Mouse (Mus musculus): ENCODE measurements around the gene Sik1. TPM values are rescaled to one million over a fixed set of nuclear protein-coding genes. Genes with fewer than 3 reads are reported as not detected.

Sik1 gene
- total RNA-seq, 2 experiments from 2014 or later, result 12.4 to 15.4 TPM

GRCm38 (mm10) chr17:31858786-31859185 is 3.2 kb upstream of the Sik1 start:
- Histone ChIP-seq H3K4me3 (no peak overlapping the region), H3K27ac (no peak overlapping the region)
- no peak for DNase-seq (ENCODE audit: low spot score in 2 of 2)
- TF ChIP-seq CTCF (conservative IDR thresholded peaks at IDR 0.05), result no peak

DNA sequence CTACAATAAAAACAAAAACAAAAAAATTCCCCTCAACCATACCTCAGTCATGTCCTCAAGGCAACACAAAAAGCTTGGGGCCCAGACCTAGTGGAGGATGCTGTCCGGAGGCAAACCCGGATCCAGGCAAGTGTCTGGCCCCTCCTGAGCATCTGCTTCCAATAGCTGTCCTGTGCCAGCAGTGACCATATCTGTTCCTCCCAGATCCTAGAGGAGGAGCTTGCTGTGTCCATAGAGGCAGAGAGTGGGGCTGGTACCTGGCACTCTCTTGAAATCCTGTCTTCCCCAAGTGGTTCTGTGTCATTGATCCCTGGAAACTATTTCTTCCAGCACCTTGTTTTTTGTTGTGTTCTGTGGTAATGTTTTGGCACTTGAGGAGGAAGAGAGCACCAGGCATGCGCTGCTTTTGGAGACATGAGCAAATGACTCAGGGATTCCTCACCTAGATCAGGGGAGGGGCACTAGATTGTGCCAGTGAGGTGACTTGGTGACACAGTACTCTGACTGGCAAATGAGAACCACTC is 2.4 kb upstream of the Sik1 start:
- no peak for DNase-seq (ENCODE audit: low spot score in 2 of 2)
- H3K4me3 ChIP-seq, result no peak overlapping the region
- H3K27ac ChIP-seq, result no peak overlapping the region
- no peak for TF ChIP-seq CTCF (conservative IDR thresholded peaks at IDR 0.05)

DNA sequence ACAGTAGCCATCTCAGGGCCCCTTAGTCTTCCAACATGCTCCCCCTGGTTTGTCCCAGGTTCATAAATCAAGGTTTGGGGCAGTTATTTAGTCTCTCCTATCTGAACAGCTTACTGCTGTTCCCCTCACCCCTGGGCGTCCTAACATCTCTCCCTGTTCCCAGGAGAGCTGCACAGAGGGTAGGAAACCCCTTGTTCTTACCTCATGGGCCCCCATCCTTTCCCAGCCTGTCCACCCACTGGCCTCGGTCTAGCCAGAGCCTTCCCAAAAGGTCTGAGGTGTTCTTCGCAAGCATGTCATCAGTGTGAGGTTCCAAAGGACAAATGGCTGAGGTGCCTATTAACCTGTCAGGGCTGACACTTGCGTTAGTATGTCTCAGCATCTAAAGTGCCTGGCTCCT is 1.6 kb upstream of the Sik1 start:
- no peak overlapping the region for H3K4me3 ChIP-seq
- TF ChIP-seq CTCF (conservative IDR thresholded peaks at IDR 0.05), result no peak
- peak overlapping the region; percentile 89 for H3K27ac ChIP-seq
- no peak for DNase-seq (ENCODE audit: low spot score in 2 of 2)

- TF ChIP-seq CTCF (conservative IDR thresholded peaks at IDR 0.05), result no peak; the same call in 1 of the 2 replicates
- DNase-seq (ENCODE audit: low spot score in 2 of 2), result peak in 1 of 2 experiments; percentile 32
- Histone ChIP-seq H3K27ac (peak overlapping the region; percentile 89), H3K4me3 (peak overlapping the region; percentile 56)
Observed at GRCm38 (mm10) chr17:31856519-31857160, 1.0 kb upstream of the Sik1 start.

DNA sequence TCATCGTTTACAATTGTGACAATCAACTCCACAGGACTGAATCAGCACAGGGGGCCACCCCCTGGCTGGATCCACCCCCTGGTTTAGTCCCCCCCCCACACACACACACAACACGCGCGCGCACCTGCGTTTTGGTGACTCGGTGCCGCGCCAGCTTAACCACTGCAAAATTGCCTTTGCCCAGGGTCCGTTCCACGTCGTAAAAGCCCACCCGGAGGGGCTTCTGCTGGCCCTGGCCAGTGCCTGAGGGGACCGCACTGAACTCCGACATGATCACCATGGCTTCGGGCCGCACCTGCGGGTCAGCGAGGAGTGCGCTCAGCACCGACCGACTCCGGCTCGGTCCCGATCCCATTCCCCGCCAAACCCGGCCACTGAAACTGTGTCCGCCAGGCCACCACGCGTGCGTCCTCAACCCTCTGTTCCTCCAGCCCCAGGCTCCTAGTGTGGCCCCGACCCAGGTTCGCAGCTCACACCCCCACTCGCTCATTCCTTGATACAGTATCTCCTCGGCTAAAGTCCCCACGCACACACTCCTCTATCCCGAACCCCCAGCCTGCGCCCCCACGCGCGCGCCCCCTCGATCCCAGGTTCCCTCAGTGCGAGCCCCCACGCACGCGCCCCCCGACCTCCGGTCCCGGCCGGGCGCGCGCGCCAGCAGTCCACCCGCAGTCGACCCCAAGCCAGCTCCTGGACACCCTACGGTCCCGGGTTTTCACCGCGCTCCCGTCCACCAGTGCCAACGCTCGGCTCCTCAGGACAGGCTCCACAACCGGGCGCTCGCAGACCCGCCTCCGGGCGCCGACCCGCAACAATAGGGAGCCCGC is 621 bp downstream of the Sik1 start:
- peak overlapping the region; percentile 71 for H3K4me3 ChIP-seq
- TF ChIP-seq CTCF (conservative IDR thresholded peaks at IDR 0.05), result no peak
- peak overlapping the region; percentile 91 for H3K27ac ChIP-seq
- peak in 1 of 2 experiments; percentile 35 for DNase-seq (ENCODE audit: low spot score in 2 of 2)

DNA sequence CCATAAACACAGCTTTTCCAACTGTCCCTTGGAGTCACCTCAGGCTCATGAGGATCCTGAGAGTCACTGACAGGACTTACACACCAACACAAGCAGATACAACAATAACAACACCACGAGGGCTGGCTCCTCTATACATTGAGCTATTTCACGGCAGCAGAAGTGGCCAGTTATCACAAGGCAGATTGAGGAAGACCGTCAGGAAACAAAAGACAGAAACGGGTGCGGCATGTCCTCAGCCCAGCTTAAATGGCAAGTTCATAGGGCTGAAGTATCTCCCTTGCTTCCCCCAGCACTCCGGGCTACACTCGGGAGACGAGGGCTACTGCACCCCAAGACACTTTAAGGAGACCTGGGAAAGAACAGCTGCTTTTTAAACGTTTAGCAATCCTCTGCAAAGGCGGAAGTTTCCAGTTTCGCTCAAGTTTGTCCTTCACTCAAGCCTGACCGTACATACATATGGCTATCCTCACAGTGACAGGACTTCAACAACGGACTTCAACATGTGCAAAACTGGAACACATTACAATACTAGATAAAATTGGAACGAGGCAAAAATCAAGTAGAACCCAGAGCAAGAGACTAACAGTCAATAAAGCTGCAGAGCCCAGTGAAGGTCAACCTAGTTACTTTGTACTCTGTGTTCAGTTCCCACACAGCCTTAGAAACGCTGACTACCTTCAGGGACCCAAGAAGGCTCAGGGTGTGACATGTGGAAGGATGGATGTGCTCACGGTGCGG is 2.0 kb downstream of the Sik1 start:
- Histone ChIP-seq H3K4me3 (peak overlapping the region; percentile 37; the same call in 1 of the 2 replicates), H3K27ac (peak overlapping the region; percentile 52; the same call in 1 of the 2 replicates)
- no peak for DNase-seq (ENCODE audit: low spot score in 2 of 2)
- TF ChIP-seq CTCF (conservative IDR thresholded peaks at IDR 0.05), result no peak

DNA sequence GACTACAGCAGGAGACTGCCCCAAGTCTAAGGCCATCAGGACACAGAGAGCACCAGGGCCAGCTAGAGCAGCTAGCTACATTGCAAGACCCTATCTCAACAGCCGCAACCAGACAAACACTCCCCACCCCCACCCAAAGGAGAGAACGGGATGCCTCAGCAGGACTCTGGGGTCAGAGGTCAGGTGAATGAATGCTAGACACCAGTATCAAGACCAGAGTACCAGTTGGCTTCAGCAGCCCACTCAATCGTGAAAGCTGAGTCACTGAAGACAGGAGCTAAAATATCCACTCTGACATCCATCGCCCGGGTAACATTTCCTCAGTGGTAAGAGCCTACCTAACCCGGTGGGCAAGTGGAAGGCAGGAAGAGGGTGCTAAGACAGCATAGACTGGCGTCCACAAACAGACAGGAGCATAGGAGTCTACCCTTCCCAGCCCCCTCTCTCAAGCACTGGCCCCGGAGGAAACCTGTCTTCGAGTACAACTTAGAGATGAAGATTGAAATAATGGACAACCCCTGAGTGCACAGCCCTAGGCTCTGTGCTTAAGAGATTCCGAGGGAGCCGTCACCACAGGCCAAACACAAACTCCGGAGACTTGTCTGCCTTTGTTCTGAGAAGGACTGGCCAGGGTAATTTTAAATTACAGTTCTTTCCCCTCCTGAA is 2.7 kb downstream of the Sik1 start:
- no peak for TF ChIP-seq CTCF (conservative IDR thresholded peaks at IDR 0.05)
- no peak for DNase-seq (ENCODE audit: low spot score in 2 of 2)
- Histone ChIP-seq H3K27ac (peak overlapping the region; percentile 52; the same call in 1 of the 2 replicates), H3K4me3 (peak overlapping the region; percentile 37; the same call in 1 of the 2 replicates)

GRCm38 (mm10) chr17:31851816-31852476 is 3.7 kb downstream of the Sik1 start:
- H3K4me3 ChIP-seq, result no peak overlapping the region
- TF ChIP-seq CTCF (conservative IDR thresholded peaks at IDR 0.05), result no peak
- no peak overlapping the region for H3K27ac ChIP-seq
- DNase-seq (ENCODE audit: low spot score in 2 of 2), result no peak

DNA sequence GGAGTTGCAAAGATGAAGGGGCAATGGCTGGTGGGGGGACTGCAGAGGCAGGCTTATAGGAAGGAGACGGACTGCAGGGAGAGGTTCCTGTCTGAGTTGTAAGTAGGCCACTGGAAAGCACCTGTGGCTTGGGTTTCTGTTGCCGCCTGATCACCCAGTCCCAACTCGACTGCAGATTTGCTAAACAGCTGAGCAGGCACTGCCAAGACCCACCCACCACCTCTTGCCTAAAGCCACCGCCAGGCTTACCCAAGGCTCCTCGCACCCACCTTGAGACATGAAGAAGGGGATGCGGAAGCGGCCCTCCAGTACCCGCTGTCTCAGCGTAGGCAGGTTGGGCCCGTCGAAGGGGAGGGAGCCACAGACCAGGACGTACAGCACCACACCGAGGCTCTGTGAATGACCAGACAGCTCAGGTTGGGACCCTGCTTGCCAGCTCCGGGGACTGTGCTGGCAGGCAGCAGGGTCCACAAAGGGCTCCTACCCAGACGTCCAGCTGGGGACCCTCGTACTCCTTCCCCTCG is 5.1 kb downstream of the Sik1 start:
- TF ChIP-seq CTCF (conservative IDR thresholded peaks at IDR 0.05), result no peak
- no peak overlapping the region for H3K4me3 ChIP-seq
- no peak overlapping the region for H3K27ac ChIP-seq
- DNase-seq (ENCODE audit: low spot score in 2 of 2), result no peak

DNA sequence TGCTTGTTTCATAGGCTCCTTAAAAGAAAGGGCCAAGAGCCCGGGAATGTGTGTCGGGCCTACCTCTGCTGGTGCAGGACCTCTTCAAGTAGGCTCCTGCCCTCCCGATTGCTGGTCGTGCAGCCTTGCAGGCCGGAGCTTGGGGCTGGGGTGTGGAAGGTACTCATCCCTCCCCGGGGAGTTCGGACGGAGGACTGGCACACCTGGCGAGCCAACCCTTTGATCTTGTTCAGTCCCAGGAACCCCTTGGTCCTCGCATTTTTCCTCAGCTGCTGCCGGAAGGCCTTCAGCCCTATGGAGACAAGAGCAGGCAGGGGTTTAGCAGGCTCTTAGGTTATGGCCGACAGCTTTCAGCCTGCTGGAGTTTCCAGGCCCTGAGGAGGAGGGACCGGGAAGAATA is 8.6 kb downstream of the Sik1 start:
- DNase-seq (ENCODE audit: low spot score in 2 of 2), result no peak
- no peak for TF ChIP-seq CTCF (conservative IDR thresholded peaks at IDR 0.05)
- H3K4me3 ChIP-seq, result no peak overlapping the region
- no peak overlapping the region for H3K27ac ChIP-seq

DNA sequence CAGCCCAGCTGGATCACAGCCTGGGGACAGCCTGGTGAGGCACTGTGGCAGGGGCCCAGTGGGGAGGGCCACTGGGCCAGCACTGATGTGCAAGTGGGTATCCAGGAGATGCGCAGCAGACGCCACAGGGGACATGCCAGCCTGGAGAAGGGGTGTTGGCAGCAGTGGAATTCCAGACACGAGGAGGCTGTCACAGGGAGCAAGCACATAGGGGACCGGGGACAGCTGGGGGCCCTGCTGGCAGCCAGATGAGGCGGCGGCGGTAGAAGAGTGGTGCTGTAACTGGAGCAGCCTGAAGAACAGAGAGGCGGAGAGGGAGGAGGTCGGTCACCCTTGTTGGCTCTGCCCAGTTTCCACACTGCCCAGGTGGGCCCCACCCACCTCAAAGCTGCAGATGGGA is 9.3 kb downstream of the Sik1 start:
- Histone ChIP-seq H3K4me3 (no peak overlapping the region), H3K27ac (no peak overlapping the region)
- no peak for TF ChIP-seq CTCF (conservative IDR thresholded peaks at IDR 0.05)
- no peak for DNase-seq (ENCODE audit: low spot score in 2 of 2)

GRCm38 (mm10) chr17:31843891-31844290 is 11.7 kb downstream of the Sik1 start:
- Histone ChIP-seq H3K27ac (no peak overlapping the region), H3K4me3 (no peak overlapping the region)
- DNase-seq (ENCODE audit: low spot score in 2 of 2), result no peak
- no peak for TF ChIP-seq CTCF (conservative IDR thresholded peaks at IDR 0.05)

Data from layer of hippocampus, adult 2 months (tissue).